Mouse (Mus musculus): ENCODE results near the gene S100a5.

DNA sequence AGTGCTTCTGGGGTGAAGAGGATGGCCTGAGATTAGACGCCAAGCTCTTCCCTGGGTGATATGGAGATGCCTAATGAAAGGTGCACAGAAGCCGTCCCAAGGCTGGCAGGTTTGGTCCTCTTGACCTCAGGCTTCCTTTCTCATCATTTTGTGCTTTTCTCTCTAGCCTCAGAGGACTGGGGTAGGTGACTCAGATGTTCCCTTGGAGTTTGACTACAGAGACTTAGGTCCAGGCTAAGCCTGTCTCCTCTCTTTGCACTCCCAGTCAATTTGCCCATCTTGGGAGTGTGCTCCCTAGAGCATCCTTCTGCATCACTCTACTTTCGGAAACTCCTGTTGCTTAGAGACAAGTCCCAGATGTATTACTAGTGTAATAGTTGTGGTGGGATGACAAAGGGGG lies 962 bp upstream of the S100a5 start:
- TF ChIP-seq CTCF (IDR thresholded peaks at IDR 0.05; ENCODE audit: low read depth), result no peak
- no peak for TF ChIP-seq EP300 (IDR thresholded peaks at IDR 0.05; ENCODE audit: low read depth)

Measured in liver, embryonic 14.5 days (tissue).